Mouse (Mus musculus): Measurements from ENCODE around the gene Phospho2. TPM values are rescaled to one million over a fixed set of nuclear protein-coding genes. Genes with fewer than 3 reads are reported as not detected.

Gene Phospho2
- polyA plus RNA-seq, 1 experiment from 2014 or later: 39.1 TPM

Other genes with a start within 250 kb of the Phospho2 start
- gene Lrp2, start 203.6 kb upstream of the Phospho2 start, polyA plus RNA-seq (2014; fragmentation: Nextera tagmentation; extraction: Ambion mirVana): 3.0 and 3.1 TPM in 2 replicates
- 11.0 and 18.8 TPM in 2 replicates for gene Bbs5, start 142.5 kb upstream of the Phospho2 start, polyA plus RNA-seq (2014; fragmentation: Nextera tagmentation; extraction: Ambion mirVana)
- 0.13 and 0.15 TPM in 2 replicates for gene Klhl41, start 119.5 kb upstream of the Phospho2 start, polyA plus RNA-seq (2014; fragmentation: Nextera tagmentation; extraction: Ambion mirVana)
- gene Fastkd1, start 76.1 kb upstream of the Phospho2 start, polyA plus RNA-seq (2014; fragmentation: Nextera tagmentation; extraction: Ambion mirVana): 22.3 and 22.7 TPM in 2 replicates
- 135 and 146 TPM in 2 replicates for gene Ppig, start 67.1 kb upstream of the Phospho2 start, polyA plus RNA-seq (2014; fragmentation: Nextera tagmentation; extraction: Ambion mirVana)
- 4.2 and 4.8 TPM in 2 replicates for gene Ccdc173, start within 50 bp of the Phospho2 start, polyA plus RNA-seq (2014; fragmentation: Nextera tagmentation; extraction: Ambion mirVana)
- 36.3 and 36.7 TPM in 2 replicates for gene Klhl23, start 32.3 kb downstream of the Phospho2 start, polyA plus RNA-seq (2014; fragmentation: Nextera tagmentation; extraction: Ambion mirVana)
- gene Ssb, start 71.9 kb downstream of the Phospho2 start, polyA plus RNA-seq (2014; fragmentation: Nextera tagmentation; extraction: Ambion mirVana): 405 and 430 TPM in 2 replicates
- gene Mettl5, start 96.0 kb downstream of the Phospho2 start, polyA plus RNA-seq (2014; fragmentation: Nextera tagmentation; extraction: Ambion mirVana): 43.1 and 45.1 TPM in 2 replicates
- 14.0 and 19.6 TPM in 2 replicates for gene Ubr3, start 107.6 kb downstream of the Phospho2 start, polyA plus RNA-seq (2014; fragmentation: Nextera tagmentation; extraction: Ambion mirVana)
- gene Myo3b, start 249.5 kb downstream of the Phospho2 start, polyA plus RNA-seq (2014; fragmentation: Nextera tagmentation; extraction: Ambion mirVana): 0.07 TPM in 1 of 2 replicates, not detected in the other